Mouse (Mus musculus): Measurements from ENCODE around the gene Eif4g1. TPM values are rescaled to one million over a fixed set of nuclear protein-coding genes. Genes with fewer than 3 reads are reported as not detected.

Eif4g1 gene
- total and polyA plus RNA-seq, 3 experiments: 257 to 957 (median 325) TPM

DNA sequence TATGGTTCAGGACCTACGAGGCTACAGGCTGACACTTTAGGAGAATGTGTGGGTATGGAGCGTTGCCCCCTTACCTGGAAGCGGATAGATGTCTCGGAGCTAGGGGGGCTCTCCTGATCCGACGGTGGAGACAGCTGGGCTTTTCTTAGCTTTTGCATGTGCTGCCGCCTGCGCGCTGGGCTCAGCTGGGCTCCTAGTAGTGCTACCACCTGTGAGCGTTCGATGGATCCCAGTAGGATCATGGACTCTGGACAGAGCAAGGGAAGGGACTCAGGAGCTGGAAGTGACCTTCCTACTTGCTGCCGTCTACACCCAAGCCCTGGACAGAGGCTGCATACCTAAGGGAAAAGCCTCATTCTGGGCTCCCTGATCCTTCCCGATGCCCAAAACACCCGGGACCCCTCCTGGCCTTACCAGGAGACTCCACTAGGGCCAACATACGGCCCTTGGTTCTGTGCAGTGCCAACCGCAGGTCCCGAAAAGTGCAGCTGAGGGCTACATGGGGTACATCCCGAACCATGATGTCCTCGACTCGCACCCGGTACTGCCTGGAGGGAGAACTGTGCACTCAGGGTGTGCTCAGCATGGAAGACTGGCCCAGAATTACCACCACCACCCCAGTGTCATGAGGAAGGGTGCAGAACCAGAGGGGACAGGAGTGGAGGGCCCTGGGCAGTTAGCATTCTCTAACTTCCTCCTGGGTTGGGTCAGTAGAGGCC, 40.3 kb downstream of the Eif4g1 start:
- H3K27me3 ChIP-seq (ENCODE audit: insufficient read depth, low read length): no peaks in the 10 kb centered on the region
- peaks cover 92% of the 10 kb centered on the region for H3K36me3 ChIP-seq (replicated peaks)
- TF ChIP-seq GATA2 (IDR thresholded peaks at IDR 0.05; ENCODE audit: borderline replicate concordance, low read depth, low read length) (no peak), TAL1 (conservative IDR thresholded peaks at IDR 0.05; ENCODE audit: low read depth, low read length) (no peak), POLR2AphosphoS5 (IDR thresholded peaks at IDR 0.05; ENCODE audit: insufficient replicate concordance, low read depth, low read length) (no peak), GATA1 (IDR thresholded peaks at IDR 0.05; ENCODE audit: borderline replicate concordance, low read length) (no peak), CTCF (IDR thresholded peaks at IDR 0.05; ENCODE audit: low read depth, low read length) (no peak)
- no peaks in the 10 kb centered on the region for H3K9me3 ChIP-seq (replicated peaks)
- H3K4me3 ChIP-seq (ENCODE audit: low read depth, low read length): peak overlapping the region; percentile 53; the same call in 1 of the 2 replicates
- ATAC-seq (ENCODE audit: extremely low read depth, insufficient number of reproducible peaks, low FRiP score, poor library complexity, severe bottlenecking) (no peak), DNase-seq (ENCODE audit: low spot score) (no peak)
- H3K4me1 ChIP-seq (ENCODE audit: insufficient read depth, low read depth, low read length): peaks cover 100% of the 10 kb centered on the region

DNA sequence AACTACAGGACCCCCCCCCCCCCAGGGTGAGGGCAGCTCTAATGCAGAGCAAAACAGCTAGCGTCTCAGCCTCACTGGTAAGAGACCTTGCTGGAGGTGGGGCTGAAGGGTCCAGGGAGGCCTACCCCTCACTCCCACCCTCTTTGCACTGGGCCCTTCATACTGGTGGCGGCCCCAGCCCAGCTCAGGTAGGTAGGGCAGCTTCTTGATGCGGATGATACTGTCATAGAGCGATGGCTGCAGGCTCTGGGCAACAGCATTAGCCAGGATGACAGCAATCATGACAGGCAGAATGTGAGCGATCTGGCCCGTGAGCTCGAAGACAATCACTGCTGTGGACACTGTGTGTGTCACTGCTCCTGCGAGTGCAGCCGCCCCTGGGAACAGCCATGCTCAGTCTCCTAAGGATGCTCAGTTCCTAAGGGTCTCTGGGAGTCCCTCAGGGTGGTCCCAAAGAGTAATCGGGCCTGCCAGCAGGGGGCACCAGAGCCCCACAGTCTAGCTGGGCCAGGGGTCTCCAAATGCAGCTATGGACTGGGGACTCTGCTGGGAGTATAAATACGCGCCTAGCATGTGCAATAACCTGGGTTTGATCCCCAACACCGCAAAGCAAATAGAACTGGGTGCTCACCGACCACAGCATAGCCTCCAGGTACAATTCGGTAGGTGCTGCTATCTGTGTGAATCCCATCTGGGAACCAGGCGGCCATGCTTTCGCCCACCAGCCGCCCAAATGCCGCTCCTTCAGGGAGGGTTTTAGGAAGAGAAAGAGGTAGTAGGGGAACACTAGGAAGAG, 41.0 kb downstream of the Eif4g1 start:
- Histone ChIP-seq H3K27me3 (ENCODE audit: insufficient read depth, low read length) (no peaks in the 10 kb centered on the region), H3K4me3 (ENCODE audit: low read depth, low read length) (no peak overlapping the region), H3K4me1 (ENCODE audit: insufficient read depth, low read depth, low read length) (peaks cover 100% of the 10 kb centered on the region), H3K9me3 (replicated peaks) (no peaks in the 10 kb centered on the region), H3K36me3 (replicated peaks) (peaks cover 98% of the 10 kb centered on the region)
- no peak for DNase-seq (ENCODE audit: low spot score)
- no peak for TF ChIP-seq GATA2 (IDR thresholded peaks at IDR 0.05; ENCODE audit: borderline replicate concordance, low read depth, low read length)
- no peak for TF ChIP-seq POLR2AphosphoS5 (IDR thresholded peaks at IDR 0.05; ENCODE audit: insufficient replicate concordance, low read depth, low read length)
- peak; percentile 73 for TF ChIP-seq CTCF (IDR thresholded peaks at IDR 0.05; ENCODE audit: low read depth, low read length)
- TF ChIP-seq TAL1 (conservative IDR thresholded peaks at IDR 0.05; ENCODE audit: low read depth, low read length): no peak
- TF ChIP-seq GATA1 (IDR thresholded peaks at IDR 0.05; ENCODE audit: borderline replicate concordance, low read length): no peak
- no peak for ATAC-seq (ENCODE audit: extremely low read depth, insufficient number of reproducible peaks, low FRiP score, poor library complexity, severe bottlenecking)

DNA sequence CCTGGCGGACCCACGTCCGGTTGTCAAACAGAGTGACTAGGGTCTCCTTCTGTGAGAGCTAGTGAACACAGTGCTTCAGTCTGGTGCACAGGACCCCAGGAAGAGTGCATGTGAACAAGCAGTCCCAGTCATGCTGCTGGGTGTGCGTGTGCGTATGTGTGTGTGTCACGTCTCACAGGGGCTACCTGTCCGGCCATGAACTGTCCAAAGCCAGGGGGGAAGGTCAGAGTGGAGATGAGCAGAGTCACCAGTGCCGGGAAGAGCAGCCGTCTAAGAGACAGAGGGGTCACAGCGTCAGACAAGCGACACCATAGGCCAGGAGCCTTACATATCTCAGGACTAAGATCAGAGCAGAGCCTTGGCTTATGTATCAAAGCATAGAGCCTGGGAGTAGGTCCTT, 42.3 kb downstream of the Eif4g1 start:
- peaks cover 99% of the 10 kb centered on the region for H3K4me1 ChIP-seq (ENCODE audit: insufficient read depth, low read depth, low read length)
- no peaks in the 10 kb centered on the region for H3K27me3 ChIP-seq (ENCODE audit: insufficient read depth, low read length)
- peak overlapping the region; percentile 24; the same call in 1 of the 2 replicates for H3K4me3 ChIP-seq (ENCODE audit: low read depth, low read length)
- H3K36me3 ChIP-seq (replicated peaks): peaks cover 91% of the 10 kb centered on the region
- TF ChIP-seq POLR2AphosphoS5 (IDR thresholded peaks at IDR 0.05; ENCODE audit: insufficient replicate concordance, low read depth, low read length) (no peak), GATA1 (IDR thresholded peaks at IDR 0.05; ENCODE audit: borderline replicate concordance, low read length) (no peak), TAL1 (conservative IDR thresholded peaks at IDR 0.05; ENCODE audit: low read depth, low read length) (no peak), CTCF (IDR thresholded peaks at IDR 0.05; ENCODE audit: low read depth, low read length) (no peak), GATA2 (IDR thresholded peaks at IDR 0.05; ENCODE audit: borderline replicate concordance, low read depth, low read length) (no peak)
- ATAC-seq (ENCODE audit: extremely low read depth, insufficient number of reproducible peaks, low FRiP score, poor library complexity, severe bottlenecking): no peak
- no peak for DNase-seq (ENCODE audit: low spot score)
- no peaks in the 10 kb centered on the region for H3K9me3 ChIP-seq (replicated peaks)

DNA sequence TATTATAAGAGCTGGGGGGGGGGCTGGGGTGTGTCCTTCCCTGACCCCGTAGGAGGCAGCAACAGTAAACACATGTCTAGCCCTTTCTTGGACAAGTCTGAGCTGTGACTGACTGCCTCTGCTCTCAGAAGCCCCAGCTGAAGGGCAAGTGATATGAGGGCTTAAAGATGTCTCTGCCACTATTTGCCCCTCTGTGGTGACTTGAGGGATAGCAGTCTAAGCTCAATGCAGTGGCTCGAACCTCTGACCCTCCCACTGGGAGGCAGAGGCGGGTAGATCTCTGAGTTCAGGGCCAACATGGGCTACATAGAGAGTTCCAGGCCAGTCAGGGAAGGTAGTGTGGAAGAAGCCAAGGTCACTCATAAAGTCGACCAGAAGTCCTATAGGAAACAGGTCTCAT, 42.7 kb downstream of the Eif4g1 start:
- peaks cover 98% of the 10 kb centered on the region for H3K4me1 ChIP-seq (ENCODE audit: insufficient read depth, low read depth, low read length)
- ATAC-seq (ENCODE audit: extremely low read depth, insufficient number of reproducible peaks, low FRiP score, poor library complexity, severe bottlenecking) (no peak), DNase-seq (ENCODE audit: low spot score) (no peak)
- TF ChIP-seq GATA1 (IDR thresholded peaks at IDR 0.05; ENCODE audit: borderline replicate concordance, low read length) (no peak), POLR2AphosphoS5 (IDR thresholded peaks at IDR 0.05; ENCODE audit: insufficient replicate concordance, low read depth, low read length) (no peak), CTCF (IDR thresholded peaks at IDR 0.05; ENCODE audit: low read depth, low read length) (0 out of 2 replicates have a peak, but pooled peaks have one; percentile 12)
- H3K27me3 ChIP-seq (ENCODE audit: insufficient read depth, low read length): no peaks in the 10 kb centered on the region
- H3K36me3 ChIP-seq (replicated peaks): peaks cover 87% of the 10 kb centered on the region
- H3K4me3 ChIP-seq (ENCODE audit: low read depth, low read length): no peak overlapping the region
- no peaks in the 10 kb centered on the region for H3K9me3 ChIP-seq (replicated peaks)

DNA sequence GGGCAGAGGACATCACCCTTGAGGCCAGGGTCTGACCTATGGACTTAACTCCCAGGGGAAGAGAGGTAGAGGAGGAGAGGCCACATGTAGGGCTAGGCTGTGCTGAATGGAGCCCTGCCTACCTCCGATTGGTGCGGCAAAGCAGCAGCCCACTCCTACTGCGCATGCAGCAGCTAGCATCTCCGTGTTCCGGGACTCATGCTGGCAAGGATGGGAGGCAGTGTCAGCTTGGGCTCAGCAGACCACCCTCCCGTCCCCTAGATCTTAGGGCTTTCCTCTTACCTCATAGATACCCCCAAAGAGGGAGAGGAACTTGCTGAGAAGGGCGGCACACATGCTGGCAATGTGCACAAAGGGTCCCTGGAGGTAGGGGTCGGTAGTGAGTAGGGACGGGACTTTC, 44.1 kb downstream of the Eif4g1 start:
- H3K9me3 ChIP-seq (replicated peaks): no peaks in the 10 kb centered on the region
- TF ChIP-seq GATA2 (IDR thresholded peaks at IDR 0.05; ENCODE audit: borderline replicate concordance, low read depth, low read length) (no peak), CTCF (IDR thresholded peaks at IDR 0.05; ENCODE audit: low read depth, low read length) (no peak), GATA1 (IDR thresholded peaks at IDR 0.05; ENCODE audit: borderline replicate concordance, low read length) (no peak), POLR2AphosphoS5 (IDR thresholded peaks at IDR 0.05; ENCODE audit: insufficient replicate concordance, low read depth, low read length) (no peak), TAL1 (conservative IDR thresholded peaks at IDR 0.05; ENCODE audit: low read depth, low read length) (no peak)
- no peaks in the 10 kb centered on the region for H3K27me3 ChIP-seq (ENCODE audit: insufficient read depth, low read length)
- DNase-seq (ENCODE audit: low spot score) (no peak), ATAC-seq (ENCODE audit: extremely low read depth, insufficient number of reproducible peaks, low FRiP score, poor library complexity, severe bottlenecking) (no peak)
- peaks cover 75% of the 10 kb centered on the region for H3K36me3 ChIP-seq (replicated peaks)
- peaks cover 97% of the 10 kb centered on the region for H3K4me1 ChIP-seq (ENCODE audit: insufficient read depth, low read depth, low read length)
- H3K4me3 ChIP-seq (ENCODE audit: low read depth, low read length): peak overlapping the region; percentile 87

DNA sequence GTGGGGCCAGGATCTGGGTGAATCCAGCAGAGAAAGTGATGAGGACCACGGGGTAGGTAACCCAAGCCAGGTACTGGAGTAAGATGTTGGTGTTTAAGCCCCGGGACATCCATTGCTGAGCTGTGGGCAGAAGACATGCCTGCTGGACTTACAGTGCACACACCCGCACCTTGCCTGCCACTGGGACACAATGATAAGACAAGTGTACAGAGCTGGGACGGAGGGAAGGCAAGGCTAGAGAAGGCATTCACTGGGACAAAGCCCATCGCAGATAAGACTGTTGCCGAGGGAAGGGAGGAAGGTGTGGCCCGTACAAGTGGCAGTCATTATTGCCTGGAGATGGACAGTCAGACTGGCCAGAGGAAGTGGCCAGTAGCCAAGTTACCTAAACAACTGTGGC, 44.8 kb downstream of the Eif4g1 start:
- Histone ChIP-seq H3K36me3 (replicated peaks) (peaks cover 68% of the 10 kb centered on the region), H3K9me3 (replicated peaks) (no peaks in the 10 kb centered on the region), H3K4me3 (ENCODE audit: low read depth, low read length) (peak overlapping the region; percentile 87; the same call in 1 of the 2 replicates), H3K27me3 (ENCODE audit: insufficient read depth, low read length) (no peaks in the 10 kb centered on the region), H3K4me1 (ENCODE audit: insufficient read depth, low read depth, low read length) (peaks cover 91% of the 10 kb centered on the region)
- DNase-seq (ENCODE audit: low spot score) (no peak), ATAC-seq (ENCODE audit: extremely low read depth, insufficient number of reproducible peaks, low FRiP score, poor library complexity, severe bottlenecking) (no peak)
- TF ChIP-seq GATA1 (IDR thresholded peaks at IDR 0.05; ENCODE audit: borderline replicate concordance, low read length) (no peak), GATA2 (IDR thresholded peaks at IDR 0.05; ENCODE audit: borderline replicate concordance, low read depth, low read length) (no peak), TAL1 (conservative IDR thresholded peaks at IDR 0.05; ENCODE audit: low read depth, low read length) (peak; percentile 43; the same call in 1 of the 2 replicates)
